Mouse (Mus musculus): ENCODE measurements at regions not wholly inside any gene's neighbourhood (a gene's known extent, or its start where the extent isn't known, plus 50 kb on each side); places are given as distances from the start of the nearest gene placed in this dataset.

DNA sequence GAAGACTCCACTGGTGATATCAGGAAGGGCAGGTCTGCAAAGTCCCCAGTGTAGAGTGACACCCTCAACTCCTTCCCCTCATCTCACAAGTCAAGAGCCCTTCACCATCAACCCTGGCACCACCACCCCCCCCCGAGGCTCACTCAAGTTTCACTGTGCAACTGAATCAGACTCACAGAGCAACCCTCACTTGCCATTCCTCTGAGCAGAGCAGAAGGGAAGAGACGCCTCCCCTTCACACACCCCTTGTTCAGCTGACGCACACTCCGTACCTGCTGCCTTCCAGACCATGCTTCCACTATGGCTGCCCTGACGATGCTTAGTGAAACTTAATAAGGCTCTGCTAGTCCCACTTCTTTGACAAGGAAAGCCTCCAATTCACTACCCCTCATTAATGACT, 174.4 kb upstream of the Irf2bp2 start:
- in situ Hi-C loops (cut with MboI; ENCODE audit: low pct_ligation_motif_present, low pct_unique_long_range_greater_than_20kb, low sequenced_read_pairs), result no loop called here

DNA sequence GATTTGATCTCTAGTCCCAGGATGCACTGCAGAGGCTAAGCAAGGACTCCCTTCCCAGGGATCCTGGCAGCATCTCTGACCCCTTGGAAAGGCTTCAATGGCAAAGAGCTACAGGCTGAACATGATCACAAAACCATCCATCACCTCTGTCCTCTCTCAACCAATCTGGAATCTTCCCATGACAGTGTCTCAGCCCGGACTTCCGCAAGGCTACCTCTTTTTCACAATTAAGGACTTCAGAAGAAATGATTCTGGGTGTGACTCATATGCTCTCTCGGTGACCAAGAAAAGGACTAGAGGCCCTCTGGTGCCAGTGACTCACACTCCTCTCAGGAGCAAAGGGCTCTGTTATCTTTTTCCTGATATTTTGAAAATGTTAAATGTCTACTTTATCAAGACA, 173.6 kb upstream of the Irf2bp2 start:
- Histone ChIP-seq H3K27ac (ENCODE audit: insufficient read depth, low read depth) (no peak overlapping the region), H3K9me3 (replicated peaks; ENCODE audit: low read length) (peaks cover 3% of the 10 kb centered on the region), H3K4me1 (ENCODE audit: control insufficient read depth in 1 of 2, insufficient read depth in 2 of 2) (peaks cover 6 to 35% of the 10 kb centered on the region in 2 experiments), H3K9ac (ENCODE audit: insufficient read depth, low read depth) (no peak overlapping the region), H3K79me2 (replicated peaks; ENCODE audit: control insufficient read depth, extremely low read depth, insufficient read depth, poor library complexity, severe bottlenecking) (no peaks in the 10 kb centered on the region), H3K36me3 (replicated peaks in 1 of 2; ENCODE audit: control insufficient read depth in 1 of 2, insufficient read depth in 1 of 2, low read length in 1 of 2) (no peaks in the 10 kb centered on the region), H3K4me3 (replicated peaks in 1 of 3; ENCODE audit: low read depth in 2 of 3, low read length in 2 of 3, poor library complexity in 1 of 3) (no peak overlapping the region), H3K27me3 (replicated peaks) (no peaks in the 10 kb centered on the region), H3K4me2 (ENCODE audit: insufficient read depth, low read depth, poor library complexity, severe bottlenecking) (no peak overlapping the region)
- DNase-seq (ENCODE audit: extremely low read depth), result no peak
- in situ Hi-C loops (cut with MboI; ENCODE audit: low pct_ligation_motif_present, low pct_unique_long_range_greater_than_20kb, low sequenced_read_pairs), result no loop called here
- TF ChIP-seq RAD21 (IDR thresholded peaks at IDR 0.05; ENCODE audit: low read depth, low read length) (no peak), POLR2AphosphoS2 (IDR thresholded peaks at IDR 0.05; ENCODE audit: low read depth, low read length) (no peak), ELF1 (IDR thresholded peaks at IDR 0.05; ENCODE audit: low read depth, low read length) (no peak), TBP (conservative IDR thresholded peaks at IDR 0.05; ENCODE audit: low read depth, low read length) (no peak), PAX5 (IDR thresholded peaks at IDR 0.05; ENCODE audit: low read length) (no peak), CTCF (conservative IDR thresholded peaks at IDR 0.05 in 1 of 2, IDR thresholded peaks at IDR 0.05 in 1 of 2; ENCODE audit: low read depth in 2 of 2, low read length in 2 of 2) (no peak), MYC (IDR thresholded peaks at IDR 0.05; ENCODE audit: low read depth, low read length) (no peak), MXI1 (IDR thresholded peaks at IDR 0.05; ENCODE audit: low read depth, low read length) (no peak), IRF4 (IDR thresholded peaks at IDR 0.05; ENCODE audit: low read depth, low read length) (no peak), MAZ (IDR thresholded peaks at IDR 0.05; ENCODE audit: low read depth, low read length) (no peak), MAX (IDR thresholded peaks at IDR 0.05; ENCODE audit: low read length) (no peak), ZMIZ1 (IDR thresholded peaks at IDR 0.05; ENCODE audit: low read depth, low read length) (no peak), NELFE (IDR thresholded peaks at IDR 0.05; ENCODE audit: low read depth, low read length) (no peak), CHD2 (IDR thresholded peaks at IDR 0.05; ENCODE audit: low read length) (no peak), JUND (conservative IDR thresholded peaks at IDR 0.05; ENCODE audit: low read depth, low read length) (no peak), CHD1 (IDR thresholded peaks at IDR 0.05; ENCODE audit: low read depth, low read length) (no peak), JUN (IDR thresholded peaks at IDR 0.05; ENCODE audit: insufficient read depth, low read depth, low read length) (no peak), HCFC1 (IDR thresholded peaks at IDR 0.05; ENCODE audit: low read depth, low read length) (no peak), SMC3 (IDR thresholded peaks at IDR 0.05; ENCODE audit: low read depth, low read length) (no peak)
- dilution Hi-C loops (cut with MboI; ENCODE audit: extremely low pct_ligation_motif_present, extremely low pct_unique_long_range_greater_than_20kb, low sequenced_read_pairs), result no loop called here

More for the DNA sequence above, 174.4 kb upstream of the Irf2bp2 start:
- no peaks in the 10 kb centered on the region for H3K27me3 ChIP-seq (replicated peaks)
- H3K9me3 ChIP-seq (replicated peaks; ENCODE audit: low read length), result peaks cover 3% of the 10 kb centered on the region
- H3K79me2 ChIP-seq (replicated peaks; ENCODE audit: control insufficient read depth, extremely low read depth, insufficient read depth, poor library complexity, severe bottlenecking), result no peaks in the 10 kb centered on the region
- H3K4me3 ChIP-seq (replicated peaks in 1 of 3; ENCODE audit: low read depth in 2 of 3, low read length in 2 of 3, poor library complexity in 1 of 3), result no peak overlapping the region
- no peak for TF ChIP-seq IRF4 (IDR thresholded peaks at IDR 0.05; ENCODE audit: low read depth, low read length)
- TF ChIP-seq MYC (IDR thresholded peaks at IDR 0.05; ENCODE audit: low read depth, low read length), result no peak
- no peak for TF ChIP-seq SMC3 (IDR thresholded peaks at IDR 0.05; ENCODE audit: low read depth, low read length)
- no peak for TF ChIP-seq JUN (IDR thresholded peaks at IDR 0.05; ENCODE audit: insufficient read depth, low read depth, low read length)
- TF ChIP-seq TCF12 (IDR thresholded peaks at IDR 0.05; ENCODE audit: low read depth, low read length), result no peak
- TF ChIP-seq MAZ (IDR thresholded peaks at IDR 0.05; ENCODE audit: low read depth, low read length), result no peak
- TF ChIP-seq ZMIZ1 (IDR thresholded peaks at IDR 0.05; ENCODE audit: low read depth, low read length), result no peak
- no peak for TF ChIP-seq MAX (IDR thresholded peaks at IDR 0.05; ENCODE audit: low read length)
- TF ChIP-seq CHD1 (IDR thresholded peaks at IDR 0.05; ENCODE audit: low read depth, low read length), result no peak
- no peak for TF ChIP-seq RCOR1 (conservative IDR thresholded peaks at IDR 0.05; ENCODE audit: low read depth, low read length)
- no peak for TF ChIP-seq POLR2A (IDR thresholded peaks at IDR 0.05; ENCODE audit: low read depth, low read length)
- TF ChIP-seq UBTF (IDR thresholded peaks at IDR 0.05; ENCODE audit: low read depth, low read length), result no peak
- H3K27ac ChIP-seq (ENCODE audit: insufficient read depth, low read depth), result no peak overlapping the region
- H3K4me1 ChIP-seq (ENCODE audit: control insufficient read depth in 1 of 2, insufficient read depth in 2 of 2), result peaks cover 6 to 32% of the 10 kb centered on the region in 2 experiments
- dilution Hi-C loops (cut with MboI; ENCODE audit: extremely low pct_ligation_motif_present, extremely low pct_unique_long_range_greater_than_20kb, low sequenced_read_pairs), result no loop called here
- no peak overlapping the region for H3K9ac ChIP-seq (ENCODE audit: insufficient read depth, low read depth)
- no peaks in the 10 kb centered on the region for H3K36me3 ChIP-seq (replicated peaks in 1 of 2; ENCODE audit: control insufficient read depth in 1 of 2, insufficient read depth in 1 of 2, low read length in 1 of 2)
- DNase-seq (ENCODE audit: extremely low read depth), result no peak
- H3K4me2 ChIP-seq (ENCODE audit: insufficient read depth, low read depth, poor library complexity, severe bottlenecking), result no peak overlapping the region
